Mouse (Mus musculus) adrenal gland, postnatal 25 days (tissue): ENCODE data around the gene Micu1. TPM values are rescaled to one million over a fixed set of nuclear protein-coding genes. Genes with fewer than 3 reads are reported as not detected.

ENCODE experiments used
- DNase-seq: peaks from one replicate; pipeline ENCODE4 v3.0.0; 2021; ENCODE audit warnings: mixed read lengths
- total RNA-seq: library from RNA; stranded (reverse); gene quantifications from 2 replicates; pipeline ENCODE4 v1.2.3, GENCODE M21; 2021

Micu1 gene
- total RNA-seq, 1 experiment from 2014 or later = 66.3 TPM

DNA sequence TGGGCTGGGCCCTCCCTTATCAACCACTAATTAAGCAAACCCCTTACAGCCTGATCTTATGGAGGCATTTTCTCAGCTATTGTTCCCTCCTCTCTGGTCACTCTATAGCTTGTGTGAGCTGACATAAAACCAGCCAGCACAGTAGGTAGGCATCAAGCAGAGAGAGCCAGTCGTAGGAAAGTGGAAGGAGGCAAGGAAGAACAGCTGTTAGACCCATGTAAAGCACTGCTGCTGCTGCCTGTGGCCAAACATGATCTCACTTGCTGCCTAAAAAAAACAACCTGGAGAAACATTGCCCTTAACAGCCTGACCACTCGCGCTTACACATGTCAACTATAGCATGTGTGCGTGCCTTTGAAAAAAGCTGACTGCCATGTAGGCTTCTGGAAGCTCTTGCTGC is 19.3 kb downstream of the Micu1 start:
- DNase-seq = no peak

GRCm38 (mm10) chr10:59724634-59725033 is 22.4 kb downstream of the Micu1 start:
- DNase-seq = no peak

- DNase-seq = no peak
Observed at GRCm38 (mm10) chr10:59727251-59727650, 25.0 kb downstream of the Micu1 start.

DNA sequence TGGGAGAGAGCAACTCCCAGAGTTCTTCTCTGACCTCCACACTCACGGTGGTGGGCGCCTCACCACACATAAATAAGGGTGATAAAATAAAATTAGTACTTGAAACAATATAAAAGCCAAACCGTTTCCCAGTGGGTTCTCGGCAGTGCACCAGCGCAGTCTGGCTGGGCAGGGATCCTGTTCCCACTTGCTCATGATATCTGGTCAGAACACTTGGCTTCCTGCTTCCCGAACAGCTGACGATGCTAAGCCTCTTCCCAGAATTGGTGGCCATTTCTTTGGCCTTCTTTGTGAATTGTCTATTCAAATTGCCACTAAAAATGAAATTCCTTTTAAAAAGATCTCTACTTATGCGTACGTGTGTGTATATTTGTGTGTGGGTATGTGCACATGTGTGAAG is 27.0 kb downstream of the Micu1 start:
- DNase-seq = no peak

DNA sequence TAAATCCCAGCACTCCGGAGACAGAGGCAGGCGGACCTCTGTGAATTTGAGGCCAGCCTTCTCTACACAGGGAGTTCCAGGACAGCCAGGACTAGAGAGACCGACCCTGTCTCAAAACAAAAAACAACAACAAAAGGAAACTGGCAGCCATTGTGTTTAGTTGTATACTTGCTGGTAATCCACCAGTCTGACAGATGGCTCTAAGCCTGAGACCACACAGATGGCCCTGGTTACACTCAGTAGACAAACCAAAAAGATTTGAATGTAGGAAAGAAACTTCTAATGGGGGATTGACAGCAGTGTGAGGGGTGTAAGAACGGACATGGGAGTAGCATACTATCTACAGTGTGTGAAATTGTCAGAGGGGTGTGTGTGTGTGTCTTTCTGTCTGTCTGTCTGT is 27.6 kb downstream of the Micu1 start:
- no peak for DNase-seq

DNA sequence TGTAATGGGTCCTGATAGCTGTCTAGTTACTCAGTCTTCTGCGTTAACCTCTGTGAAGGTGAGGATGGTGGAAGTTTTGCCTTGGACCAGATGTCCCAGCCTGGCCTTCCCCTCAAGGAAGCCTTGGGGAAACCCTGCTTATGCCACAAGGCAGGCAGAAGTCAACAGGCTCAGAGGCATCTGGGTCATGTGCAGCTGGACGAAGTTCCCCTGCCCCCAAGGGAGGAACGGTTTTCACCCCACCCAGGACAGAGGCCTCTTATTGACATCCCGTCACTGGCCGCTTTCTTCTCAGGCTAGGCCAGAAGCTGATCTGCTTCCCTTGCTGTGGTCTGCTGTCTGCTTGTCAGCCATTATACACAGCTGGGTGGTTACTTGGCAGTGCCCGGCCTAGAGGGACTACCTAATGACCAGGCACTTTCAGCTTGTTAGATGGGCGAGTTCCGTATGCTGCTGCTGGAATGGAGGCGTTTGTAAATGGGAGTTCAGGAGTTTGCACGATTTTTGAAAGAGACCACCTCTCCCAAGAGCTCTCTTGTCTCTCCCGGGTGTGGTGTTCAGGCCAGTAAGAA is 33.8 kb downstream of the Micu1 start:
- DNase-seq = no peak

- DNase-seq = peak; percentile 7
Observed at GRCm38 (mm10) chr10:59741448-59741847, 39.2 kb downstream of the Micu1 start.

- DNase-seq = no peak
Observed at GRCm38 (mm10) chr10:59743397-59743796, 41.1 kb downstream of the Micu1 start.

- no peak for DNase-seq
Observed at GRCm38 (mm10) chr10:59743969-59744368, 41.7 kb downstream of the Micu1 start.

- DNase-seq = no peak
Observed at GRCm38 (mm10) chr10:59747334-59747733, 45.1 kb downstream of the Micu1 start.

- no peak for DNase-seq
Observed at GRCm38 (mm10) chr10:59748699-59749200, 46.5 kb downstream of the Micu1 start.

- no peak for DNase-seq
Observed at GRCm38 (mm10) chr10:59753538-59754069, 51.3 kb downstream of the Micu1 start.

DNA sequence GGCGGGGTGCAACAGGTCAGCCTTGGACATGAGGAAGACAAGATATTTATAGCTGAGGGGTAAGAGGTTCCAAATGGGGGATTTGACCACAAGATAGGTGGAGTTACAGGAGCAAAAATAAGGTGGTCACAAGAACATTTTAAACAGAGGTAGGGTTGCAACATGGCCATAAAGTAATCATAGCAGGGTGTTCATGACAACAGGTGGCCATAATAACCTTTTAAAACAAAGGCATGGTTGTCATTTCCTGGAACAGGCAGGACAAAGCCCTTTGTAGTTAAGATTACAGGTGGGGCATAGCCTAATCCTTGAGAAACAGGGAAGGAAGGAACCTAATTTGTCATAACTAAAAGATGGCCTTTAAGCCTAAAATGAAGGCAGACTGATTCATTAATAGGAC is 51.8 kb downstream of the Micu1 start:
- no peak for DNase-seq

DNA sequence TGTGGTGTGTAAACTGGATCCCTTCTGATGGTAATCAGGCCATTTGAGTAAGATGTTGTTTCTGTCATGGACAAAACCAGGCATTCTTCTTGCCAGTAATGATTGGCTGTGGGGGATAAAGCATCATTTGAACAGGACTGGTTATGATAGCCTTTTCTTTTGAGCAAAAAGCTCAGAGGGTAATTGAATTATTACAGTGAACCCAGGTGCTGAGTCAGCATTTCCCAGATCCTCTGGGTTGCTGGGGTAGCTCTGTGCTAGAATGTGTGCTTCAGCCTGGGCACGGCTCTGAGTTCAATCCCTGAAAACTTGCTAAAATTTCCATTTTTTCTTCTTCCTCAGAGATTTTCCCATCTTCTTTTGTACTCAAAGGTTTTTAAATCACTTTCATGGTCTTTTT is 52.6 kb downstream of the Micu1 start:
- DNase-seq = no peak

DNA sequence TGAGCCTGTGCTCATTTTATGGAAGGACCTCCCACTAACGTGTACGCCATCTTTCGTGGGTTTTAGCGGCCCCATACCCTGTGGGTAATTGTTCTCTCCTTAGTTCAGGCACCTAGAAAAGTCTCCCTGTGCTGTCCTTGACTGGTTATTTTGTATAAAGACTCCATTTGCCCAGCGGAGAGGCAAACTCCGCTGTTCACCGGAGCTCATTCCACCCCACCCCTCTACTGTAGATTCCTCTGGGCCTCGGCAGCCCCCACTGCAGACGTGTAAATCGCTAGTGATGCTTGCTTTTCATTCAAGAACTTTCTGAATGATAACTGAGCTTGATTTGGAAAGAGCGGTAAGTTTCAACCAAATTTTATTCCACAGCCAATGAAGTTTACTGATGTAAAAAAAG is 53.4 kb downstream of the Micu1 start:
- no peak for DNase-seq

DNA sequence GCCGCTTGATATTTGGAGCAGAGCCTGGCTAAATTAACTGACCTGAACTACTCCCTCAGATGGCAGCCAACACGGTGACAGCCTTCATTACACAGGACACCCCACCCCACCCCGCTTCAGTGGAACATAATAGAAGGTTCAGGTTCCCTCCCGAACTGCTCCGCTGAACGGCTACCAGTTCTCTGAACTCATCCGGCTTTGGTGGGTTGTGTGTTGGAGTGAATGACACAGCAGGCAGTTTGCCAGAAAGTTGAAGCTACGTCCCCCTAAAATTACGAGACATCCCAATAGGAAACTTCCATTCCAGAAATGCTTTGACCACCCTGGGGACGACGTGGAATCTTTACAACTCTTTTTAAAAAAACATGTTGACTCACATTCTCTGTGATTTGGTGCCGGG is 53.8 kb downstream of the Micu1 start:
- DNase-seq = no peak

- DNase-seq = no peak
Observed at GRCm38 (mm10) chr10:59756570-59756969, 54.3 kb downstream of the Micu1 start.

DNA sequence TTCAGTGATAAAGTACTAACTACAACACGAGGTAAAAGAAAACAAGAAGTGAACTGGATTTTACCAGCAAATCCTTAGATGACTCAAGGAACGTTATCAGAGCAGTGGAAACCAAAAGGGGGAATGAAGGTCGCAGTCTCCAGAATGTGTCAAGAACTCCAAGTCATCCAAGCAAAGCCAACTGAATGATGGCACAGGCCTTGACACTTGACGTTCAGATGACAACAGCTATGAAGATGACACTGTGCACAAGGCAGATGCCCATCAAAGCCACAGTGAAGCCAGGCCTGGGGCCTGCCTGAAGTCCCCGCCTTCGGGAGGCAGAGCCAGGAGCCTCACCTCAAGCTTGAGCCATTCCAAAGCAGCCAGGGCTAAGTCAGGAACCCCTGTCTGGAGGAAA is 62.5 kb downstream of the Micu1 start:
- DNase-seq = no peak

DNA sequence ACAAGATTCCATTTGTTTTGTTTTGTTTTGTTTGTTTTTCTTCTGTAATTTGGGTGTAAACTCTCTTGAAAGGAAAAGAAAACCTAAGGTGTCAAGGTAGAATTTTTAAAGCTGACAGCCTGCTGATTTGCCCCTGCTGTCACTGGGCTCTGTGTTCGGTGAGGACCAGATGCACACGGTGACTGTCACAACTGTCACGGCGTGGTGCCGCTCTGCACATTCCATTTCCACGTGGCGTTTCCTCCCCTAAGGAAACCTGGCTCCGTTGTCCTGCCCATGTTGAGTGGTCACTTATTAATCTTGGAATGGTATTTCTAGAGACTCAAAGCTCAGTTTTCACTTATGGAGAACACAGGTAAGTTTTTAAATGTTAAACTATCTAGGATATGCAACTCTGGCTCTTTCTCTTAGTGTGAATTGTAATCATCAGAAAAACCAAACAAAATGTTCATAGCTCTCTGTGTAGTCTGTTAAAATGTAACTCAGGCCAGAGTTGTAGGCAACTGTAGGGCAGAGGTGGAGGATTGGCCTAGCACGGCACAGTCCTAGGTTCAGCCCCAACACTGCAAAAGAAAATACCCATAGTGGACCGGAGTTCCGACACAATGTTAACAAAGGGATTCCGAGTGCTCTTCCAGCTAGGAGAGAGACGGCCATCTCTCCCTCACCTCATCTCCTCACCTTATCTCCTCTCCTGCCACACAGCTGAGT is 66.2 kb downstream of the Micu1 start:
- DNase-seq = no peak

DNA sequence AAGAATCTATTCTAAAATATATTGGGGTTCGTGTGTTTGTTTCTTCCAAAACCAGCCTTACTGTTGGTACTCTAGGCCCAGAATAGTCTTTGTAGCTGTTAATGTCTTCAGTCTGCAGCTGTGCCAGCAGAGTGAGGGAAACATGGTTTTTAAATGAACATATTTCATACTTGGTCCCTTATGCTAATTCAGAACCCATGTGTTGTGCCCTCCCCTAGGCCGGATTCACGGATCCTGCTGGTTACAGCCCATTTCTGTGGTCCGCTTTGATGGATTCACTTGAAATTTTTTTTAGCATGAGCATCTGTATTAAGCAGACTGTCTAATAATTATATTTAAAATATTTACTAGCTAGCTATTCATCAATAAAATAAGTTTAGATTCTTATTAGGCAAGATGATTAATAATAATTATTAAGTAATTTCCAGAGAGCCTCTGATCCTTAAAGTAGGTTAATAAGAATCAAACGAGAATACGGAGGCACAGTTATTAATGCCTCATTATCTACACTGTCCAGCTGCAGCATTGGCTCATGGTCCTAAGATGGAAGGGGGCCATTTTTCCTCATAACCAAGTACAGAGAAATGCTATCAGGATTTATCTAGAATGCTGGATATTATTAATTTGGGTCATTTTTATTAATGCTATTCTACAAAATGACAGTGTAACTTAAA is 69.2 kb downstream of the Micu1 start:
- no peak for DNase-seq

GRCm38 (mm10) chr10:59772049-59772397 is 69.7 kb downstream of the Micu1 start:
- no peak for DNase-seq

DNA sequence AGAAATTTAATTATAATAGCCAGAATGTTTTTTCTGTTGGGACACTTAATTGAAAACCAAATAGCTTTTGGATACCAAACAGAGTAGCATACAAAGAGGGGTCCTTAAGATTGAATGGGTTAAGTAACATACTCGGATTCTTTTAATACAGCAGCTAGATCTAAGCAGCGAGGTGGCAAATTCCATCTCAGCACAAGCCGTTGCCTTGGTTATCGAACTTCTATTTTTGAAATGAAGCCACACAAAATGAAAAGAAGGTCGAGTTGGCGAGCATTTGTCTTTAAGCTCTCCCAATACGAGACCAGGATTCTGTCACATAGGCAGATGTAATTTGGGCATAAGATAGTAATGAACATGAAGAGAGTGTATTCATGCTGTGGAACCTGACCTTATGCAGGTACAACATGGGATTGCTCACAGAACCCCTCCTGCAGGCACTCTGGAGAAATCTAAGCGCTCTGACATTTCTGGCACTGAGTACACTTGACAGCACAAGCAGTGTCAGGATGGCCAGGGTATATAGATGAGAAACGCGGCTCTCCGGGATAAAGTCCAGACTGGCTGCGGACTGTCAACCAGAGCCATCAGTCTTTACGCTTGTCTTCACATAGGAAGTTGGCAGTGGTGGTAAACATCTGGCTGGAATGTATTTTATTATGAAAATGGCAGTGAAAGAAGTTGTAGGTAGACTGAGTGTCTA is 71.3 kb downstream of the Micu1 start:
- DNase-seq = no peak

- no peak for DNase-seq
Observed at GRCm38 (mm10) chr10:59774141-59774534, 71.9 kb downstream of the Micu1 start.
